Mouse (Mus musculus): Measurements from ENCODE around the gene Vmn1r181.

The Vmn1r181 gene

DNA sequence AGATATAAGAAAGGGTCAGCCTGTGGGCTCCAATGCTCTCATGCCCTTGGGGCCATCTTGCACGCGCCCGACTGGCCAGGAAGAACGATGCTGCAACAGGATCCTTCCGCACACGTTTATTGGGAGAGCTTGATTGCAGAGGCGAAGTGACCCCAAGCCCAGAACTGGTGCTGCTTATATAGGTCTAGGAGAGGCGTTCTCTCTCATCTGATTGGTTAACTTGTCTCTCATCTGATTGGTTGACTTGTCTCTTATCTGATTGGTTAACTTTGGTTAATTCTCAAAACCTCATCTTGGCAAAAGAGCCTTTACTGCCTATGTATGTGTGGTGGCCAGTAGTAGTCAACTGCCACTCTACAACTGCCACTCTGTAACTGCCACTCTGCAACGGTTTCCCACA lies at the start of gene Vmn1r181:
TSS of gene Vmn1r181 (plus strand) at position 301 of the 400 bp plus-strand sequence.
- 85% methylated on average over 9 of the region's 9 CpGs for WGBS

- WGBS = 49% methylated on average over 2 of the region's 2 CpGs
Observed at GRCm38 (mm10) chr7:23926678-23927077, 47.7 kb upstream of the Vmn1r181 start, which contains the start of gene Vmn1r179. TSS of gene Vmn1r179 (plus strand) at chr7:23926978.

GRCm38 (mm10) chr7:23950332-23950731 lies 24.1 kb upstream of the Vmn1r181 start, which contains the start of gene Vmn1r180:
TSS of gene Vmn1r180 (plus strand) at chr7:23950632.

GRCm38 (mm10) chr7:23968044-23968443 lies 6.4 kb upstream of the Vmn1r181 start:
- 41% methylated on average over 3 of the region's 3 CpGs for WGBS

- 65% methylated on average over 2 of the region's 2 CpGs for WGBS
Observed at GRCm38 (mm10) chr7:24001391-24001790, 27.0 kb downstream of the Vmn1r181 start, which contains the start of gene V1rd19. TSS of gene V1rd19 (plus strand) at chr7:24001691.

All from cerebral cortex, adult 2 months (tissue).